Mouse (Mus musculus) intestine, embryonic 16.5 days (tissue): ENCODE results near the gene Plekhg2. TPM values are rescaled to one million over a fixed set of nuclear protein-coding genes. Genes with fewer than 3 reads are reported as not detected.

Source experiments
- ATAC-seq: fragments of 200-750 bp; cut with Nextera tagmentation; 2 replicates; pipeline ENCODE4 v1.8.0; 2017; ENCODE audit warnings: moderate TSS enrichment, moderate library complexity
- H3K27ac ChIP-seq: fragments of 300-500 bp; sonication (generic); 2 replicates; pipeline ENCODE4 v1.5.1; 2014; ENCODE audit warnings: mild to moderate bottlenecking, low read length
- H3K27me3 ChIP-seq: fragments of 300-500 bp; sonication (generic); replicated peaks from 2 replicates; pipeline ENCODE4 v1.6.1; 2014; ENCODE audit warnings: low read length, control low read depth, mixed read lengths; ENCODE audit not compliant: control insufficient read depth, insufficient read depth
- H3K36me3 ChIP-seq: fragments of 300-500 bp; sonication (generic); 2 replicates; pipeline ENCODE4 v1.6.1; 2014; ENCODE audit warnings: low read length, control low read depth; ENCODE audit not compliant: control insufficient read depth, insufficient read depth
- H3K4me1 ChIP-seq: fragments of 300-500 bp; sonication (generic); 2 replicates; pipeline ENCODE4 v1.6.1; 2014; ENCODE audit warnings: low read length, control low read depth, mixed read lengths; ENCODE audit not compliant: control insufficient read depth, insufficient read depth
- H3K4me2 ChIP-seq: fragments of 300-500 bp; sonication (generic); 2 replicates; pipeline ENCODE4 v1.6.1; 2014; ENCODE audit warnings: low read depth, low read length, control low read depth
- H3K4me3 ChIP-seq: fragments of 300-500 bp; sonication (generic); 2 replicates; pipeline ENCODE4 v1.5.1; 2014; ENCODE audit warnings: mild to moderate bottlenecking, low read length
- H3K9ac ChIP-seq: fragments of 300-500 bp; sonication (generic); 2 replicates; pipeline ENCODE4 v1.6.1; 2014; ENCODE audit warnings: low read depth, low read length
- H3K9me3 ChIP-seq: fragments of 300-500 bp; sonication (generic); 2 replicates; pipeline ENCODE4 v1.6.1; 2016; ENCODE audit warnings: low read length, control low read depth; ENCODE audit not compliant: control insufficient read depth
- WGBS: fragments of 180-500 bp; shearing (Covaris S2); extraction: QIAGEN DNeasy Blood & Tissue Kit; methylation state at CpG from one replicate; pipeline ENCODE4 v1.1.7; 2014; 5-methylcytosine and 5-hydroxymethylcytosine counted together
- polyA plus RNA-seq: library from polyadenylated mRNA; unstranded; fragments of >200 nt; fragmentation: Nextera tagmentation; extraction: Ambion mirVana; gene quantifications from 2 replicates; pipeline ENCODE4 v1.2.1, GENCODE M21; 2015

Gene Plekhg2
- polyA plus RNA-seq, 1 experiment from 2014 or later: 37.9 TPM

- ATAC-seq: no peak
- no peak overlapping the region for H3K9ac ChIP-seq
- H3K4me3 ChIP-seq: no peak overlapping the region
- H3K9me3 ChIP-seq: no peaks in the 10 kb centered on the region
- H3K27me3 ChIP-seq: no peaks in the 10 kb centered on the region
- H3K36me3 ChIP-seq: peaks cover 13% of the 10 kb centered on the region
- WGBS: 87% methylated on average over 7 of the region's 7 CpGs
- H3K4me1 ChIP-seq: peaks cover 17% of the 10 kb centered on the region
- no peak overlapping the region for H3K4me2 ChIP-seq
- H3K27ac ChIP-seq: no peak overlapping the region
Measured at GRCm38 (mm10) chr7:28348601-28349000, 23.8 kb downstream of the Plekhg2 start.

- Histone ChIP-seq H3K4me2 (no peak overlapping the region), H3K4me3 (no peak overlapping the region), H3K9ac (no peak overlapping the region), H3K36me3 (peaks cover 5% of the 10 kb centered on the region), H3K27ac (no peak overlapping the region), H3K27me3 (no peaks in the 10 kb centered on the region), H3K4me1 (peaks cover 17% of the 10 kb centered on the region), H3K9me3 (no peaks in the 10 kb centered on the region)
- 64% methylated on average over 3 of the region's 3 CpGs for WGBS
- ATAC-seq: no peak
Measured at GRCm38 (mm10) chr7:28347746-28348145, 24.7 kb downstream of the Plekhg2 start.

GRCm38 (mm10) chr7:28344637-28345036 lies 27.8 kb downstream of the Plekhg2 start:
- no peak overlapping the region for H3K27ac ChIP-seq

GRCm38 (mm10) chr7:28341381-28341780 lies 31.0 kb downstream of the Plekhg2 start:
- H3K4me1 ChIP-seq: peaks cover 17% of the 10 kb centered on the region
- no peaks in the 10 kb centered on the region for H3K27me3 ChIP-seq
- no peak overlapping the region for H3K4me2 ChIP-seq
- H3K9ac ChIP-seq: no peak overlapping the region
- H3K36me3 ChIP-seq: no peaks in the 10 kb centered on the region
- no peak overlapping the region for H3K4me3 ChIP-seq
- ATAC-seq: peak; percentile 22; the same call in 1 of the 2 replicates
- H3K9me3 ChIP-seq: no peaks in the 10 kb centered on the region
- H3K27ac ChIP-seq: peak overlapping the region; percentile 24; the same call in 1 of the 2 replicates
- WGBS: 18% methylated on average over 7 of the region's 7 CpGs

More at GRCm38 (mm10) chr7:28344637-28345036, 27.8 kb downstream of the Plekhg2 start:
- Histone ChIP-seq H3K4me1 (peaks cover 15% of the 10 kb centered on the region), H3K4me3 (no peak overlapping the region), H3K36me3 (no peaks in the 10 kb centered on the region), H3K27me3 (no peaks in the 10 kb centered on the region), H3K4me2 (no peak overlapping the region), H3K9ac (no peak overlapping the region), H3K9me3 (no peaks in the 10 kb centered on the region)
- 4% methylated on average over 4 of the region's 4 CpGs for WGBS
- ATAC-seq: no peak

GRCm38 (mm10) chr7:28339213-28339917 lies 33.0 kb downstream of the Plekhg2 start:
- Histone ChIP-seq H3K27ac (peak overlapping the region; percentile 83), H3K9ac (peak overlapping the region; percentile 72), H3K27me3 (no peaks in the 10 kb centered on the region), H3K4me1 (peaks cover 17% of the 10 kb centered on the region), H3K9me3 (no peaks in the 10 kb centered on the region), H3K4me2 (peak overlapping the region; percentile 56), H3K4me3 (peak overlapping the region; percentile 95), H3K36me3 (no peaks in the 10 kb centered on the region)
- no peak for ATAC-seq
- 73% methylated on average over 19 of the region's 19 CpGs for WGBS

- peak; percentile 98 for ATAC-seq
Measured at GRCm38 (mm10) chr7:28338108-28338998, 34.0 kb downstream of the Plekhg2 start, which contains the start of gene Supt5. Supt5 (minus strand) TSS chr7:28338746.

GRCm38 (mm10) chr7:28335471-28335870 lies 36.9 kb downstream of the Plekhg2 start:
- H3K4me3 ChIP-seq: no peak overlapping the region
- no peak overlapping the region for H3K4me2 ChIP-seq
- H3K9me3 ChIP-seq: no peaks in the 10 kb centered on the region
- WGBS: 92% methylated on average over 2 of the region's 2 CpGs
- H3K27me3 ChIP-seq: no peaks in the 10 kb centered on the region
- no peak overlapping the region for H3K9ac ChIP-seq
- H3K36me3 ChIP-seq: peaks cover 7% of the 10 kb centered on the region; the same call in 1 of the 2 replicates
- H3K27ac ChIP-seq: no peak overlapping the region
- peaks cover 7% of the 10 kb centered on the region for H3K4me1 ChIP-seq
- no peak for ATAC-seq

More at GRCm38 (mm10) chr7:28338108-28338998, 34.0 kb downstream of the Plekhg2 start, which contains the start of gene Supt5:
- H3K4me2 ChIP-seq: peak within 1 kb of the TSS; percentile 64
- WGBS: under 1% methylated on average over 76 of the region's 77 CpGs
- H3K4me1 ChIP-seq: peaks cover 17% of the 10 kb centered on the region
- no peaks in the 10 kb centered on the region for H3K9me3 ChIP-seq
- peak within 1 kb of the TSS; percentile 95 for H3K4me3 ChIP-seq
- H3K27ac ChIP-seq: peak within 1 kb of the TSS; percentile 83
- no peaks in the 10 kb centered on the region for H3K27me3 ChIP-seq
- no peaks in the 10 kb centered on the region for H3K36me3 ChIP-seq
- peak within 1 kb of the TSS; percentile 97 for H3K9ac ChIP-seq

GRCm38 (mm10) chr7:28334534-28334933 lies 37.9 kb downstream of the Plekhg2 start:
- WGBS: 91% methylated on average over 4 of the region's 4 CpGs
- Histone ChIP-seq H3K27me3 (no peaks in the 10 kb centered on the region), H3K27ac (no peak overlapping the region), H3K9ac (no peak overlapping the region), H3K4me1 (peaks cover 7% of the 10 kb centered on the region), H3K4me2 (no peak overlapping the region), H3K4me3 (no peak overlapping the region), H3K9me3 (no peaks in the 10 kb centered on the region), H3K36me3 (peaks cover 14% of the 10 kb centered on the region)
- ATAC-seq: no peak

GRCm38 (mm10) chr7:28328260-28328659 lies 44.1 kb downstream of the Plekhg2 start:
- no peak overlapping the region for H3K4me2 ChIP-seq
- WGBS: 95% methylated on average over 2 of the region's 2 CpGs
- peaks cover 33% of the 10 kb centered on the region for H3K36me3 ChIP-seq
- H3K27me3 ChIP-seq: no peaks in the 10 kb centered on the region
- ATAC-seq: no peak
- no peaks in the 10 kb centered on the region for H3K4me1 ChIP-seq
- H3K4me3 ChIP-seq: no peak overlapping the region
- no peak overlapping the region for H3K27ac ChIP-seq
- H3K9me3 ChIP-seq: no peaks in the 10 kb centered on the region
- H3K9ac ChIP-seq: no peak overlapping the region
